Mouse (Mus musculus): ENCODE measurements around the gene Srrm1. TPM values are rescaled to one million over a fixed set of nuclear protein-coding genes. Genes with fewer than 3 reads are reported as not detected.

The Srrm1 gene
- polyA plus RNA-seq, 1 experiment from 2014 or later, result 298 TPM

DNA sequence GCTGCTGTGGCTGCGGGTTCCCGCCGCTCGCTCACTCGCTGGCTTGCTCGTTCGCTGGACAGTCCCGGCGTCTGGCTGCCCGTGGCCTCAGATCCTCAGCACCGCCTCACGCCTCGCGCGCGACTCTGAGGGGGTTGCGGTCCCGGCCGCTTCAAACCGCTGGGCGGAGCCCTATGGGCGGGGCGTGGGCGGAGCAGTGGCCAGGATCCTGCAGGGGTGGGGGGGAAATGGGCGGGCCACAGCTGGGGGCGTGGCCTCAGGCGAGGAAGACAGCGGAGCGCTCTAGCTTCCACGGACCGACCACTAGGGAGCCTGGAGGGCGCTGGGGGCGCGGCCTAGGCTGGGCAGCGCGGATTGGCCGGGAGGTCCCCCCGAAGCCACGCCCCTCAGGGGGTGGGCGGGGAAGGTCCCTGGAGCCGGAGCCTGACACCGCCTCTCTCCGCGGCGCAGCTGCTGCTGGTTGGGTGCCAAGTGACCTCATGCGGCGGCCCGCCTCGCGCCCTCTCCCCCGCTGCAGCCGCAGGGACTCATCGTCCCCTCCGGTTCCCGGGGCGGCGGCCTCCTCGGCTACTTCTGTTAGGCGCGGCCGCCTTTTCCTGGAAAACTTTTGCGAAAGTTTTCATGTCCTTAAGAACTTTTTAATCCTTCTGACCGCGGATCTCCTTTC is 80.3 kb downstream of the Srrm1 start, which contains the start of gene Clic4:
Clic4 (minus strand) TSS at position 175 of the 667 bp plus-strand sequence.
- Histone ChIP-seq H3K4me1 (replicated peaks) (peaks cover 35% of the 10 kb centered on the region), H3K27me3 (peaks cover 16% of the 10 kb centered on the region; the same call in 1 of the 2 replicates), H3K4me3 (replicated peaks) (peak within 1 kb of the TSS; percentile 91), H3K4me2 (peak within 1 kb of the TSS; percentile 64), H3K36me3 (peaks cover 5% of the 10 kb centered on the region), H3K9me3 (no peaks in the 10 kb centered on the region), H3K9ac (replicated peaks) (peak within 1 kb of the TSS; percentile 96), H3K27ac (peak within 1 kb of the TSS; percentile 96)
- peak; percentile 98 for ATAC-seq (ENCODE audit: insufficient number of reproducible peaks, insufficient read depth, low FRiP score, low TSS enrichment, low read depth)
- WGBS, result under 1% methylated on average over 64 of the region's 64 CpGs

DNA sequence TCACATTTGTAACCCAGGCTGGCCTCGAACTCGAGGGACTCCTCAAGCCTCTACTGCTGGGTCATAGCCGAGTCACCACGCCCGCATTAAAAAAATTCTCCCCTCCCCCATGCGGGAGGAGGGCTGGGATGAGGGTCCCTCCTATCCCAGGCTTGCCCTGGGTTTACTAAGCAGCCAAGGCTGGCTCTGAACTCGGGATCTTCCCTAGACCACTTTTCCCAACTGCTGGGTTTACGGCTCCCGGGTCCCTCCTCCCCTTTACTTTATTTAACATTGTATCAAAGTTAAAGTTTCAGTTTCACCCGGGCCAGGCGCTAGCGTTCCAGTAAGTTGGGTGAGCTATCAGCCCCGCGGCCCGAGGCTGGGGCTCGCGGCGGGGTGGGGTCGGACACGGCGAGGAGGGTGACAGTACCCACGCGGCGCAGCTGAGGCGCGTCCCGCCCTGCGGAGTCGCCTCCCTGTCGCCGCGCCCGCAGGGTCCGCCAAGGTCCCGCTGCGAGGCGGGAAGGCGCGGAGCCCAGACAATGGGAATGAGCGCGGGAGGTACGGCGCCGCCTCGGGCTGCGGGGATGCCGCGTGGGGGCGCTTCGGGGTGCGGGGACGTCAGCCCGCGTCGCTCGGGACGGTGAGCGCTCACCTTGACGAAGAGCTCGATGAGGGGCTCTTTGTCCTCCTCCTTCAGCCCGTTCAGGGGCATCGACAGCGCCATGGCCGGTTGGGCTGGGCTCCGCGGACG is 81.1 kb downstream of the Srrm1 start:
- Histone ChIP-seq H3K27me3 (peaks cover 13% of the 10 kb centered on the region; the same call in 1 of the 2 replicates), H3K4me2 (peak overlapping the region; percentile 64), H3K4me1 (replicated peaks) (peaks cover 42% of the 10 kb centered on the region), H3K36me3 (peaks cover 5% of the 10 kb centered on the region), H3K27ac (peak overlapping the region; percentile 96), H3K9ac (replicated peaks) (peak overlapping the region; percentile 96), H3K4me3 (replicated peaks) (peak overlapping the region; percentile 91), H3K9me3 (no peaks in the 10 kb centered on the region)
- ATAC-seq (ENCODE audit: insufficient number of reproducible peaks, insufficient read depth, low FRiP score, low TSS enrichment, low read depth), result peak; percentile 45; the same call in 1 of the 2 replicates
- WGBS, result under 1% methylated on average over 52 of the region's 67 CpGs

- Histone ChIP-seq H3K9ac (replicated peaks) (peak overlapping the region; percentile 96), H3K27ac (peak overlapping the region; percentile 96), H3K9me3 (no peaks in the 10 kb centered on the region), H3K27me3 (peaks cover 13% of the 10 kb centered on the region; the same call in 1 of the 2 replicates), H3K4me2 (peak overlapping the region; percentile 64), H3K36me3 (peaks cover 5% of the 10 kb centered on the region), H3K4me3 (replicated peaks) (peak overlapping the region; percentile 91), H3K4me1 (replicated peaks) (peaks cover 45% of the 10 kb centered on the region)
- under 1% methylated on average over 20 of the region's 20 CpGs for WGBS
- ATAC-seq (ENCODE audit: insufficient number of reproducible peaks, insufficient read depth, low FRiP score, low TSS enrichment, low read depth), result no peak
Observed at GRCm38 (mm10) chr4:135271419-135271828, 81.7 kb downstream of the Srrm1 start.

Other genes with a start within 250 kb of the Srrm1 start
- gene Runx3, start 232.7 kb downstream of the Srrm1 start, polyA plus RNA-seq (2016; fragmentation: Nextera tagmentation; extraction: Ambion mirVana), result 1.5 and 2.0 TPM in 2 replicates
- gene Clic4, start 80.5 kb downstream of the Srrm1 start, polyA plus RNA-seq (2016; fragmentation: Nextera tagmentation; extraction: Ambion mirVana), result 191 and 199 TPM in 2 replicates
- gene Ncmap, start 44.9 kb upstream of the Srrm1 start, polyA plus RNA-seq (2016; fragmentation: Nextera tagmentation; extraction: Ambion mirVana), result 3.2 and 3.8 TPM in 2 replicates
- 11.7 and 12.6 TPM in 2 replicates for gene Rcan3, start 80.5 kb upstream of the Srrm1 start, polyA plus RNA-seq (2016; fragmentation: Nextera tagmentation; extraction: Ambion mirVana)
- 0.09 and 0.21 TPM in 2 replicates for gene Stpg1, start 141.5 kb upstream of the Srrm1 start, polyA plus RNA-seq (2016; fragmentation: Nextera tagmentation; extraction: Ambion mirVana)
- gene Nipal3, start 141.7 kb upstream of the Srrm1 start, polyA plus RNA-seq (2016; fragmentation: Nextera tagmentation; extraction: Ambion mirVana), result 3.1 and 3.5 TPM in 2 replicates
- 11.1 and 11.7 TPM in 2 replicates for gene Grhl3, start 220.3 kb upstream of the Srrm1 start, polyA plus RNA-seq (2016; fragmentation: Nextera tagmentation; extraction: Ambion mirVana)

Measured in limb, embryonic 12.5 days (tissue).